ENCODE assay signal across 18 mouse cellular contexts in genomic region chr7:109546186-109546585, GRCm38 (mm10). TPM values are rescaled to one million over a fixed set of nuclear protein-coding genes. Genes with fewer than 3 reads are reported as not detected.
A peak's percentile ranks its signal among the peaks of the same experiment; 100 is the strongest.
DNase-seq lines count a peak whose midpoint lies in the region; ATAC-seq and TF ChIP-seq lines count a peak whose summit lies in the region.
"Had no signal": no experiment of that assay in that cellular context is flagged by ENCODE, and none has a peak within 500 bp of the region (broad histone marks: within the 10 kb centered on the region; RNA-seq: fewer than 3 reads in every experiment).

No protein-coding gene starts in this region.

- ATAC-seq in lung, embryonic 15.5 days (ENCODE audit: borderline replicate concordance, extremely low read depth, low FRiP score, low TSS enrichment): no peak
- ATAC-seq in stomach, postnatal 0 days (ENCODE audit: low FRiP score, low TSS enrichment): no peak

- H3K4me1 ChIP-seq in heart, adult 2 months (ENCODE audit: control insufficient read depth, insufficient read depth, low read length): peaks cover 34% of the 10 kb centered on the region
- H3K4me1 ChIP-seq in lung, embryonic 15.5 days: peaks cover 19% of the 10 kb centered on the region
- H3K4me1 ChIP-seq in stomach, postnatal 0 days (replicated peaks; ENCODE audit: control insufficient read depth, insufficient read depth): no peaks in the 10 kb centered on the region
- H3K4me1 ChIP-seq: liver, embryonic 15.5 days; stomach, embryonic 15.5 days had no signal

- no peak for DNase-seq in heart, adult 2 months
- no peak for DNase-seq in heart, adult 11 months
- no peak for DNase-seq in lung, postnatal 10 days
- peak; percentile 52 for DNase-seq in adipocyte (ENCODE audit: low spot score)
- DNase-seq in stomach, postnatal 0 days (ENCODE audit: low spot score): no peak
- DNase-seq in spleen, postnatal 4 days (ENCODE audit: low spot score in 2 of 2): no peak
- DNase-seq: adrenal gland, postnatal 10 days; cerebellum, adult 11 months; cerebellum, postnatal 14 days; embryo, embryonic 11 days; spleen, adult 18-20 months; thymus, adult 2 months had no signal

- H3K9ac ChIP-seq in heart, adult 2 months (ENCODE audit: low read depth, low read length): no peak overlapping the region
- no peak overlapping the region for H3K9ac ChIP-seq in lung, embryonic 15.5 days
- H3K9ac ChIP-seq in stomach, postnatal 0 days (ENCODE audit: low read length): no peak overlapping the region
- H3K9ac ChIP-seq: kidney, embryonic 15.5 days; liver, embryonic 15.5 days; neural tube, embryonic 13.5 days; stomach, embryonic 15.5 days had no signal

- 0 out of 2 replicates have a peak, but pooled peaks cover 1% of the 10 kb centered on the region for H3K79me2 ChIP-seq in heart, adult 2 months (replicated peaks; ENCODE audit: control insufficient read depth, insufficient read depth, low read length)

- TF ChIP-seq POLR2A in heart, adult 2 months (IDR thresholded peaks at IDR 0.05; ENCODE audit: insufficient read depth, low read depth, low read length): no peak

- no peak for TF ChIP-seq EP300 in heart, adult 2 months (IDR thresholded peaks at IDR 0.05; ENCODE audit: insufficient read depth, low read depth, low read length)
- TF ChIP-seq EP300 in stomach, postnatal 0 days (optimal IDR thresholded peaks at IDR 0.05): no peak

- H3K4me2 ChIP-seq in lung, embryonic 15.5 days: no peak overlapping the region
- H3K4me2 ChIP-seq in stomach, postnatal 0 days (replicated peaks; ENCODE audit: low read depth): no peak overlapping the region
- H3K4me2 ChIP-seq: hindbrain, embryonic 13.5 days; kidney, embryonic 15.5 days; liver, embryonic 15.5 days; neural tube, embryonic 13.5 days; stomach, embryonic 15.5 days had no signal

- no peak overlapping the region for H3K4me3 ChIP-seq in heart, adult 2 months
- no peak overlapping the region for H3K4me3 ChIP-seq in lung, embryonic 15.5 days
- H3K4me3 ChIP-seq in stomach, postnatal 0 days (ENCODE audit: low read depth, low read length): no peak overlapping the region
- H3K4me3 ChIP-seq: hindbrain, embryonic 13.5 days; kidney, embryonic 15.5 days; liver, embryonic 15.5 days; neural tube, embryonic 13.5 days; stomach, embryonic 15.5 days had no signal

- no peaks in the 10 kb centered on the region for H3K9me3 ChIP-seq in lung, embryonic 15.5 days
- no peaks in the 10 kb centered on the region for H3K9me3 ChIP-seq in stomach, postnatal 0 days (ENCODE audit: control insufficient read depth, low read length)
- H3K9me3 ChIP-seq: hindbrain, embryonic 13.5 days; kidney, embryonic 15.5 days; liver, embryonic 15.5 days; neural tube, embryonic 13.5 days; stomach, embryonic 15.5 days had no signal

- peaks cover 48% of the 10 kb centered on the region for H3K36me3 ChIP-seq in heart, adult 2 months (ENCODE audit: control insufficient read depth, insufficient read depth, low read length)
- peaks cover 53% of the 10 kb centered on the region for H3K36me3 ChIP-seq in lung, embryonic 15.5 days
- peaks cover 16% of the 10 kb centered on the region for H3K36me3 ChIP-seq in stomach, postnatal 0 days (ENCODE audit: control insufficient read depth, insufficient read depth, low read length)

- intact Hi-C loops in heart, adult 2 months (cut with DNase I): no loop called here

- 93% methylated on average over 2 of the region's 2 CpGs for WGBS in heart, adult 2 months
- 89% methylated on average over 2 of the region's 2 CpGs for WGBS in lung, embryonic 15.5 days
- 75% methylated on average over 2 of the region's 2 CpGs for WGBS in stomach, postnatal 0 days

- peak overlapping the region; percentile 5 for H3K27ac ChIP-seq in heart, adult 2 months
- peak overlapping the region; percentile 83; the same call in 1 of the 2 replicates for H3K27ac ChIP-seq in lung, embryonic 15.5 days
- 0 out of 2 replicates have a peak overlapping the region, but pooled peaks have one; percentile 25 for H3K27ac ChIP-seq in stomach, postnatal 0 days (replicated peaks)
- H3K27ac ChIP-seq: liver, embryonic 15.5 days had no signal

- 0 out of 2 replicates have a peak, but pooled peaks have one; percentile 20 for TF ChIP-seq CTCF in heart, adult 2 months (IDR thresholded peaks at IDR 0.05)
- peak; percentile 21; the same call in 1 of the 2 replicates for TF ChIP-seq CTCF in stomach, postnatal 0 days (IDR thresholded peaks at IDR 0.05; ENCODE audit: low read depth)

- H3K27me3 ChIP-seq in heart, adult 2 months (ENCODE audit: control insufficient read depth, insufficient read depth, low read length): no peaks in the 10 kb centered on the region
- H3K27me3 ChIP-seq in lung, embryonic 15.5 days: no peaks in the 10 kb centered on the region
- H3K27me3 ChIP-seq in stomach, postnatal 0 days (ENCODE audit: control insufficient read depth, insufficient read depth, low read length): no peaks in the 10 kb centered on the region
- H3K27me3 ChIP-seq: hindbrain, embryonic 13.5 days; kidney, embryonic 15.5 days; liver, embryonic 15.5 days; neural tube, embryonic 13.5 days; stomach, embryonic 15.5 days had no signal

RNA-seq across cellular contexts. Expression of gene Rpl27a, which starts 27.2 kb away (rescaled TPM):
- 100 to 1,000 TPM; 102 to 105 TPM for total RNA-seq in heart, adult 2 months (2021)
- 136 and 167 TPM in 2 replicates for polyA plus RNA-seq in heart, adult 2 months (2012; rRNA removed)
- 136 and 146 TPM in 2 replicates for polyA plus RNA-seq in lung, embryonic 15.5 days (2015; fragmentation: Nextera tagmentation; extraction: Ambion mirVana)
- polyA plus RNA-seq in stomach, postnatal 0 days (2015; fragmentation: Nextera tagmentation; extraction: Ambion mirVana): 122 and 123 TPM in 2 replicates

RNA-seq across cellular contexts. Expression of gene Trim66, which starts 38.3 kb away (rescaled TPM):
- under 1 TPM in 1 of 2 experiments, not detected in 1; 0.21 TPM for total RNA-seq in heart, adult 2 months (2021)
- polyA plus RNA-seq in heart, adult 2 months (2012; rRNA removed): 0.14 and 0.15 TPM in 2 replicates
- polyA plus RNA-seq in lung, embryonic 15.5 days (2015; fragmentation: Nextera tagmentation; extraction: Ambion mirVana): 0.02 and 0.03 TPM in 2 replicates
- polyA plus RNA-seq in stomach, postnatal 0 days (2015; fragmentation: Nextera tagmentation; extraction: Ambion mirVana): 0.02 TPM in 2 replicates
- polyA plus RNA-seq: kidney, embryonic 15.5 days; liver, embryonic 15.5 days had no signal

Comparison
In these comparisons a context has a peak if more than half of its experiments do, and no peak if none do; other contexts are left out.
1. H3K27ac ChIP-seq: peak in every context shown above with its lines; median percentile 83 in lung, embryonic 15.5 days; 25 in stomach, postnatal 0 days; 5 in heart, adult 2 months.